Mouse (Mus musculus) hindbrain, embryonic 15.5 days (tissue): ENCODE data around the gene Arid5b. TPM values are rescaled to one million over a fixed set of nuclear protein-coding genes. Genes with fewer than 3 reads are reported as not detected.

ENCODE experiments used
- ATAC-seq: fragments of 200-750 bp; cut with Nextera tagmentation; 2 replicates; pipeline ENCODE4 v1.8.0; 2017; ENCODE audit warnings: low read depth, moderate number of reproducible peaks, moderate TSS enrichment; ENCODE audit not compliant: low FRiP score
- H3K27ac ChIP-seq: fragments of 300-500 bp; sonication (generic); replicated peaks from 2 replicates; pipeline ENCODE4 v1.5.1; 2015; ENCODE audit warnings: mild to moderate bottlenecking, inconsistent platforms
- H3K27me3 ChIP-seq: fragments of 300-500 bp; sonication (generic); 2 replicates; pipeline ENCODE4 v1.6.1; 2015; ENCODE audit warnings: control low read depth, inconsistent platforms
- H3K36me3 ChIP-seq: fragments of 300-500 bp; sonication (generic); 2 replicates; pipeline ENCODE4 v1.6.1; 2015; ENCODE audit warnings: control low read depth, inconsistent platforms
- H3K4me1 ChIP-seq: fragments of 300-500 bp; sonication (generic); replicated peaks from 2 replicates; pipeline ENCODE4 v1.6.1; 2015; ENCODE audit warnings: control low read depth, inconsistent platforms
- H3K4me2 ChIP-seq: fragments of 300-500 bp; sonication (generic); 2 replicates; pipeline ENCODE4 v1.6.1; 2015; ENCODE audit warnings: moderate library complexity, mild to moderate bottlenecking, inconsistent platforms
- H3K4me3 ChIP-seq: fragments of 300-500 bp; sonication (generic); 2 replicates; pipeline ENCODE4 v1.5.1; 2015; ENCODE audit warnings: mild to moderate bottlenecking, inconsistent platforms
- H3K9ac ChIP-seq: fragments of 300-500 bp; sonication (generic); 2 replicates; pipeline ENCODE4 v1.6.1; 2015; ENCODE audit warnings: inconsistent platforms
- H3K9me3 ChIP-seq: fragments of 300-500 bp; sonication (generic); 2 replicates; pipeline ENCODE4 v1.6.1; 2016; ENCODE audit warnings: control low read depth, inconsistent platforms
- WGBS: fragments of 180-500 bp; shearing (Covaris S2); methylation state at CpG from one replicate; pipeline ENCODE4 v1.1.7; 2015; 5-methylcytosine and 5-hydroxymethylcytosine counted together
- polyA plus RNA-seq: library from polyadenylated mRNA; unstranded; fragments of >200 nt; fragmentation: Nextera tagmentation; extraction: Ambion mirVana; gene quantifications from 2 replicates; pipeline ENCODE4 v1.2.1, GENCODE M21; 2015

Gene Arid5b
- polyA plus RNA-seq, 1 experiment from 2014 or later: 17.4 TPM

DNA sequence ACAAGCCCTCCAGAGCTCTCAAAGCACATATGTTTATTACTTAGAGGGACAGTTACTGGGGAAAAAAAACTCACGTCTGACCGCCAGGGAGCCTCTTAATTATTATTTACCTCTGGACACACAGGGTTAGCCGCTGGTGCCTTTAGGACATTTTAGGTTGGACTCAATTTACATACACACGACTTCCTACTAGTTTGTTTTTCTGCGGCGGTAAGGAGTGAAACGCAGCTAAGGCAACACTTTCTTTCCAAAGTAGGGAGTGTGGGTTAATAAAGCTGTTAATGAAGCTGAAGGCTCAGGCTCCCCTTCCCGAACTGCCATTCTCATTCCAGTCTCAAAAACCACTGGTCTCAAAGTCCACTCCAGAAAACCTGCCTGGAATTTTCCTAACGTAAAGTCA lies 142.5 kb downstream of the Arid5b start:
- H3K4me1 ChIP-seq: peaks cover 26% of the 10 kb centered on the region
- H3K27ac ChIP-seq: peak overlapping the region; percentile 75
- peak overlapping the region; percentile 38 for H3K4me3 ChIP-seq
- H3K9me3 ChIP-seq: no peaks in the 10 kb centered on the region
- no peaks in the 10 kb centered on the region for H3K27me3 ChIP-seq
- H3K36me3 ChIP-seq: no peaks in the 10 kb centered on the region
- peak overlapping the region; percentile 71 for H3K4me2 ChIP-seq
- peak overlapping the region; percentile 17 for H3K9ac ChIP-seq
- no peak for ATAC-seq
- 1% methylated on average over 9 of the region's 9 CpGs for WGBS

DNA sequence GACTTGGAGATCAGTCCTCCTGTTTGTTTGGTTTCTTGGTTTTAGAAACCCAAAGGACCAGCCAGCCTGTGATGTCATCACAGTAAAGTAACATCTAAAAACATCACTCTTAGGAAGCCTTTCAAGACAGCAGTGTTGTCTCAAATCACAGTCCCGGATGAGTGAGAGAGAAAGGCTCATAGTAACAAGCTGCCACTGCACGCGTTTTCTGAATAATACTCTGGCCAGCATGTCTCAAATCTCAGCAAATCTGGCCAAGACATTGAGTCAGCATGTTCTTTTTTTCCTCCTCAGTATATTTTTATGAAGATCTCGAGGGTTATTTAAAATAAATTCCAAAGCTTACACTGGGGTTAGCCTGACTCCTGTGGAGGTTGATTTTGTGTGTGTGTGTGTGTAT lies 143.1 kb downstream of the Arid5b start:
- WGBS: 21% methylated on average over 4 of the region's 4 CpGs
- Histone ChIP-seq H3K4me2 (peak overlapping the region; percentile 71), H3K36me3 (no peaks in the 10 kb centered on the region), H3K4me1 (peaks cover 26% of the 10 kb centered on the region), H3K27ac (no peak overlapping the region; the same call in 1 of the 2 replicates), H3K9ac (no peak overlapping the region), H3K9me3 (no peaks in the 10 kb centered on the region), H3K4me3 (no peak overlapping the region), H3K27me3 (no peaks in the 10 kb centered on the region)
- ATAC-seq: no peak

DNA sequence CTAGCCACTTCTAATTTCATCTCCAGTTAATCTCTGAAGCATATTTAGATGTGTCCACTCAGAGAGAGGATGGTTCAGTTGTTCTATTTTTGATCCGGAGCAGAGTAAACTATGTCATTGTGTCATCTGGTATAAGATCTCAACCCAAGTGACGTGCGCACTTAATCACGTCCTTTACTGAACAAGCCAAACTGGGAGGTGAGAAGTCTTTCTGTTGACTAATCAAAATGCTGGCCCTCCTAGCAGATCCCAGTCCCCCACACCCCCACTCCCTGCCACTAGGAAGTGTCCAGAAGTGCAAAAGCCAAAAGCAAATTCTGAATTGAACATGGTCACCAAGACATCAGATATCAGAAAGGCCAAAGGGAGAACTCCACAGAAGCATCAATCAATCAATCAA lies 144.0 kb downstream of the Arid5b start:
- H3K4me3 ChIP-seq: no peak overlapping the region
- H3K27ac ChIP-seq: no peak overlapping the region
- H3K4me2 ChIP-seq: no peak overlapping the region
- H3K27me3 ChIP-seq: no peaks in the 10 kb centered on the region
- WGBS: 81% methylated on average over 4 of the region's 4 CpGs
- H3K9ac ChIP-seq: no peak overlapping the region
- H3K4me1 ChIP-seq: peaks cover 26% of the 10 kb centered on the region
- ATAC-seq: no peak
- H3K9me3 ChIP-seq: no peaks in the 10 kb centered on the region
- no peaks in the 10 kb centered on the region for H3K36me3 ChIP-seq

DNA sequence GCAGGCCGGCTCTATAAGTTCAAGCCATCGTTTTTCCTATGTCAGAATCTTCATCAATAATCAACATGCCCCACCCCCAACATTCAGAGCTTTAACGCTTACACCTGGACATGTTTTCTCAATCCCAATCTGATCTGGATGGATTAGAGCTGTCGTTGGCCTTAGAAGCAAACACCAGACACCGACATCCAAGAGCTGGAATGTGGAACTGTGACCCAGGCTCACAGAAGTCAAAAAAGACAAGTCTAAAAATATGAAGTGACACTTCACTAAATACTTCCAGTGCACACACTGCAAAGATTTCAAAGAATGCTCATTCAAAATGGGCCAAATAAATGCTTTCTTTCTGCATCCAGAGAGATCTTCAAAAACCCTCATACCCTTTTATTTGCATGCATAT lies 144.5 kb downstream of the Arid5b start:
- H3K9ac ChIP-seq: no peak overlapping the region
- 70% methylated on average over 5 of the region's 5 CpGs for WGBS
- H3K4me3 ChIP-seq: no peak overlapping the region
- H3K27me3 ChIP-seq: no peaks in the 10 kb centered on the region
- H3K36me3 ChIP-seq: no peaks in the 10 kb centered on the region
- ATAC-seq: no peak
- H3K27ac ChIP-seq: no peak overlapping the region
- no peaks in the 10 kb centered on the region for H3K9me3 ChIP-seq
- no peak overlapping the region for H3K4me2 ChIP-seq
- H3K4me1 ChIP-seq: peaks cover 26% of the 10 kb centered on the region

DNA sequence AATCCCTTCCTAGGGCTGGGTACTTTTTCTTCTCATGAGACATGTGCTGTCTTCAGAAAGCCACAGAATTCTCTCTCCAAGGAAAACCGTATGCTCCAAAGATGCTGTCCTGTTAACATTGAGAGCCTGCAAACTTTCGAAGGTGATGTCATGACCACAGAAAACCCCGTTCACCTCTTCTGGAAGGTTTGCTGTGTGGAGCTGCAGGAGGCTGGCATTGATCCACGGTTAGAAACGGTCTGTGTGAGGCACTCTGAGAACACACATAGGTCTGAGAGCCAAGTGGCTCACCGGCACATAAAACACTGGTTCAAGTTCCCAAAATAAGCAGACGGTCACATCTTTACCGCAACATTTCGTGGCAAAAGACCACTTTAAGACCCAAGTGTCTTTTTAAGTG lies 145.9 kb downstream of the Arid5b start:
- 86% methylated on average over 9 of the region's 9 CpGs for WGBS
- Histone ChIP-seq H3K9me3 (no peaks in the 10 kb centered on the region), H3K4me2 (no peak overlapping the region), H3K36me3 (no peaks in the 10 kb centered on the region), H3K4me1 (peaks cover 26% of the 10 kb centered on the region), H3K27me3 (no peaks in the 10 kb centered on the region), H3K4me3 (no peak overlapping the region), H3K27ac (no peak overlapping the region), H3K9ac (no peak overlapping the region)
- no peak for ATAC-seq

DNA sequence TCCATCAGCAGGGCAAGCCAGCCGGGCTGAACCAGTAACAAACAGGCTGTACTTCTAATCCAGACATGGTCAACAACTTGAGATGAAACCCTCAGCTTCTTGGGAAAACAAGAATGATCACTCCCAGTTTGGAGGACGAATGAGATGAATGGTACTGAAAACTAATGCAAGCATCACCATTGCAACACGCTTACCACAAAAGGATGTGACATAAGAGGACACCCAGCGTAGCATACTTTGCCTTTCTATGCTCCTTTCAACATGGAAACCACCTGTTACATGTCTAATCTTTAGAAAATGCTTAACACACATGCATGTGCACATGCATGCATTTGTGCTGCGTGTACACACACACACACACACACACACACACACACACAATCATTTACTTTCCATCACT lies 146.4 kb downstream of the Arid5b start:
- Histone ChIP-seq H3K27ac (no peak overlapping the region), H3K4me2 (no peak overlapping the region), H3K36me3 (no peaks in the 10 kb centered on the region), H3K27me3 (no peaks in the 10 kb centered on the region), H3K4me3 (no peak overlapping the region), H3K9me3 (no peaks in the 10 kb centered on the region), H3K4me1 (peaks cover 26% of the 10 kb centered on the region), H3K9ac (no peak overlapping the region)
- WGBS: 92% methylated on average over 5 of the region's 5 CpGs
- ATAC-seq: no peak

DNA sequence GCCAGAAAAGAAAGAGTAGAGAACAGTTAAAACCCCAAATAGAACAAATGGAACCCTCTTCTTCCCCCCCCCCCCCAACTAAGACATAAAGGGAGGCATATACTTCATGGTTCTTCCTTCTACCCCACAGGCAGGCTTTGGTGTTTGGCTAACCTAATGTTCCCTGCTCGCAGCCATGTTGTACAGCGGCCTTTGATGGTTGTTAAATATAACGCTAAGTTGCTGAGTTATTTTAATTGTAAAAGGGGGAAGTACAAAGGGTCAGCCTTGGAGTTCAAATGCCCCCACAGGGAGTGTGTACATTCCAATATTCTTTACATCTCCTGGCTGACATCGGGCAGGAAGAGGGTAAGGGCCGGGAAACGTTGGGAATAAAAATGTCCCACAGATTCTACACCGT lies 148.9 kb downstream of the Arid5b start:
- Histone ChIP-seq H3K36me3 (no peaks in the 10 kb centered on the region), H3K9me3 (no peaks in the 10 kb centered on the region), H3K27me3 (no peaks in the 10 kb centered on the region), H3K4me3 (no peak overlapping the region), H3K27ac (no peak overlapping the region), H3K4me1 (peaks cover 6% of the 10 kb centered on the region), H3K4me2 (no peak overlapping the region), H3K9ac (no peak overlapping the region)
- no peak for ATAC-seq
- WGBS: 60% methylated on average over 7 of the region's 7 CpGs

DNA sequence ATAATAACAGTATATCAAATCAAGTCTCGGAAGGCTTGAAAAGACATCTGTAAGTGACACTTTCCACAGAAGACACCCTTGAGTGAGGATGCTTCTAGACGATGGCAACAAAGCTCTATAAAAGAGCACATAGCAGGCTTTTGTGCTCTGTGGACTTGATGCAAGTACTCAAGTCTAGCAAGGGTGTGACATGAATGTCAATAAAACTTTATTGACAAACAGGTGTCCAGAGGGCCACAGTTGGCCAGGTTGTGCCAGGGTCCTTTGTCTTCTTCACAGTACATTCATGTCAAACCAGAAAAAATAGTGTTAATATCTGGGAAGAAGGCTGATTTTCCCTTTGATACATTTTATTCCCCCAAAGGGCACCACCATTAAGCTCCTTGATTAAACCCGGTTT lies 149.5 kb downstream of the Arid5b start:
- Histone ChIP-seq H3K27ac (no peak overlapping the region), H3K4me1 (0 out of 2 replicates have a peak, but pooled peaks cover 4% of the 10 kb centered on the region), H3K27me3 (no peaks in the 10 kb centered on the region), H3K9ac (no peak overlapping the region), H3K4me3 (no peak overlapping the region), H3K4me2 (no peak overlapping the region), H3K36me3 (no peaks in the 10 kb centered on the region), H3K9me3 (no peaks in the 10 kb centered on the region)
- 73% methylated on average over 3 of the region's 3 CpGs for WGBS
- ATAC-seq: no peak

DNA sequence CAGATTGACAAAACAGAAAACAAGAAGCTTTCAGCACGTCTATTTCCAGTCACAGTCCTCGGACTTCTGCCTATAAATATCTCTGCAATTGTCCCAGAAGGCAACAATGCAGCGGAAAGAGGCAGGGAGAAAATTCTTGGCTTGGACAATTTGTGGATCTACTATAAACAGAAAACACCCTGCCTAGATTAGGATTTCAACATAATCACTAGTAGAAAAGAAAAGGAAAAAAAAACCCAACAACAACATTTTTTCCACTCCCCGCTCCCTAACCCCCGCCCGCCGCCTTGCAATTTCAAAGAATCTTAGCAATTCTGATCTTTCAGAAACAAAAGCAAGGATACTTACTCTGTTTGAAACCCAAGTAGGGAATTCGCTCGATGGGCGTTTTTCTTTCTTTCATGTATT lies 150.1 kb downstream of the Arid5b start:
- ATAC-seq: no peak
- Histone ChIP-seq H3K4me1 (0 out of 2 replicates have a peak, but pooled peaks cover 4% of the 10 kb centered on the region), H3K27me3 (no peaks in the 10 kb centered on the region), H3K9me3 (no peaks in the 10 kb centered on the region), H3K36me3 (0 out of 2 replicates have a peak, but pooled peaks cover under 1% of the 10 kb centered on the region), H3K9ac (no peak overlapping the region), H3K4me2 (no peak overlapping the region), H3K4me3 (no peak overlapping the region), H3K27ac (no peak overlapping the region)
- WGBS: 72% methylated on average over 10 of the region's 10 CpGs

DNA sequence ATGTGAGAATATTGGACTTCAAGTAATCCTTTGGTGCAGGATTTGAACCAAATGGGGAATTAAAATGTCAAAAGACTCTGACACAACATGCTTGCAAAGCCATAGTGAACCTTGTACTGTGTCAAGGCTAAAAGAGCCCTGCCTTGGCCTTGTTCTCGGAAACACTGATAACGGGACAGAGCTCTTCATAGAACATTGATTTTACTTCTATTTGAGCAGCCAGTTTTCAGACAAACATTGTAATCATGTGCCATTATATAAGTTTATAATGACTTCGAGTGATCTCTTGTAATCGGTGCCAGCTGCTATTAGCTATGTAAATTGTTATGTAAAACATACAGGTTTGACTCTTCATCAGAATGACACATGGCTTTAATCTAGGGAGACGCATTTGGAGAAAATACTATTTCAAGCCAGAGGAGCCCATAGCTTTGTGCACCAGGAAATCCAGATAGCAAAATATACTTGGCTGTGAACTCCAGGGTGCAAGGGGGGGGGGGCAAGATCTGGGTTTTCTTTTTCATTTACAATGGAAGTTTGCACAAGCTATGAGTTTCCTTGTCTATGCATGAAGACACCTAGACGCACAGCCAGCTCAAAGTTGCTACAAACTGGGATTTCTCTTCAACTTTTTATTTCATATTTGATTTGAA lies 150.8 kb downstream of the Arid5b start:
- no peak overlapping the region for H3K9ac ChIP-seq
- no peaks in the 10 kb centered on the region for H3K27me3 ChIP-seq
- no peaks in the 10 kb centered on the region for H3K9me3 ChIP-seq
- H3K27ac ChIP-seq: no peak overlapping the region
- ATAC-seq: no peak
- H3K4me3 ChIP-seq: no peak overlapping the region
- 73% methylated on average over 6 of the region's 6 CpGs for WGBS
- 0 out of 2 replicates have a peak, but pooled peaks cover 2% of the 10 kb centered on the region for H3K36me3 ChIP-seq
- 0 out of 2 replicates have a peak, but pooled peaks cover 4% of the 10 kb centered on the region for H3K4me1 ChIP-seq
- no peak overlapping the region for H3K4me2 ChIP-seq

DNA sequence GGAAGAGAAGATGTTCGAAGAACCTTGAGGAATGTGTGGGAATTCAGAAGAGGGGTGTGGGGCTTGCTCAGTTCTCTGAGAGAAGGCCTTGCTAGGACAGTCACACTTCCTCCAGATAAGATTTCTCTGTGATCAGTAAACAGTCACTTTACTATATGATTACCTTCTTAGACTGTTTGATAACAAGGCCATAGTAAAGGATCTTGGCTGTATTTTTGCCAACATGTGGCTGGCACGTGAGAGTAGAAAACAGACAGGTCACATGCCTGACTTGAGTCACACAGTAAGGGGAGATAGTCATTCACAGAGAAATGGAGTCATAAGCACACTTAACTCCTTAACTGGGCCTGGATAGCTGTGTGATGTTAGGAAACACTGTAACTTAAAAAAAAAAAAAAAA lies 151.4 kb downstream of the Arid5b start:
- Histone ChIP-seq H3K27ac (no peak overlapping the region), H3K9me3 (no peaks in the 10 kb centered on the region), H3K4me2 (no peak overlapping the region), H3K9ac (no peak overlapping the region), H3K27me3 (no peaks in the 10 kb centered on the region), H3K4me1 (0 out of 2 replicates have a peak, but pooled peaks cover 4% of the 10 kb centered on the region), H3K4me3 (no peak overlapping the region), H3K36me3 (0 out of 2 replicates have a peak, but pooled peaks cover 2% of the 10 kb centered on the region)
- WGBS: 80% methylated on average over 2 of the region's 2 CpGs
- ATAC-seq: no peak

DNA sequence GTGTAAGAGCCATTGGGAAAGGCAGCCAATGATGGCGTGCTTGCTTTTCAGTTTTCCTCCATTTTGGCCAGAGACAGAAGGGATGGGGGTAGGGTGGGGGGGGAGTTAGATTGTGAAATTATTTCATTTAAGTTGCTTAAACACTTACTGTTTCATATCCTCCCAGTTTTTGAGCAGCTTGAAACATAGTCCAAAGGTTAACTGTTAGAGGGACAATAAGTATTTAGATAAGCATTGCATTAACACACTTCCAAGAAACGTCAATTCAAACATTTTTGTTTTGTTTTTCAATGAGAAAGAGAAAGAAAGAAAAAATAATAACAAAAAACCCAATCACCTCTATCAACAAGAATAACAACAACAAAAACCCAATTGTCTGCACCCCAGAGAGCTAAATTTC lies 152.0 kb downstream of the Arid5b start:
- Histone ChIP-seq H3K4me1 (0 out of 2 replicates have a peak, but pooled peaks cover 4% of the 10 kb centered on the region), H3K9ac (no peak overlapping the region), H3K36me3 (0 out of 2 replicates have a peak, but pooled peaks cover 2% of the 10 kb centered on the region), H3K27ac (no peak overlapping the region), H3K27me3 (no peaks in the 10 kb centered on the region), H3K4me3 (no peak overlapping the region), H3K4me2 (no peak overlapping the region), H3K9me3 (no peaks in the 10 kb centered on the region)
- WGBS: 79% methylated on average over 2 of the region's 2 CpGs
- ATAC-seq: no peak
